11 mouse cellular contexts compared by ENCODE assay signal in the genomic region with DNA sequence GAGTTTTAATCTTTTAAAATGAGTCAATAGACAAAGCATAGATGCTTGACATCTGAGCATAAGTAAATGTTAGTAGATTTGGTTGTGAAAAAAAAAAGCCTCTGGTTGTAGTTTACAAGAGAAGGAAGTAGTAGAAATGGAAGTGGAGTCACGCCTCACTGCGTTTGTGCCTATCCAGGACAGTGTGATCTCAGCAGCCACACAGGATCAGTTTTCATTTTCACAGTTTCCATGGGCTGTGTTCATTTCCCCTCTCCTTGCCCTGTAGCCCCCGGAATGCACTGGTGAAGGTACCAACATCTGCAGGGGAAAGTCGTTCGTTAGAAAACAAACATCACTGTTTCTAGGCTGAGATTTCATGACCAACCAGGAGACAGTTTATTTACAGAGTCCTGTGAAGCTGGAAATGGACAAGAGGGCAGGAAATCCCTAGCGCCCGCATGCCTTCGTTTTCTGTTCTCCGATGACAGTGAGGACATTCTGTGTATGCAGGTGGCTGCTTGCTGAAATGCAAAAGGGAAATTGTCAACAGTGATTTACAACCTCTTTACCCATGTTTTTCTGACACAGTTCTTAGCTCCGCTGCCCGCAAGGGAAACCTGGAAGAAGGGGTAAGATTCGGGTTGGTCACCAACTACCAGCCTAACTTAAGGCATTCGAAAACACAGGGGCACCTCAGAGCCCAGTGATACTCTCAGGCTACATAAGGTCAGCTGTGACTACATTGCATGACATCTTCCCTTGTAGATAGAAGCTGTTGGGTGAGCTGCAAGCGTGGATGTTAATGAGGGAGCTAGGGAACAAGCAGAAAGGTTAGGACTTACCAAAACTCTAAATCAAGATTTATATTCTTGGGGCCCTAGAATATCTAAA. TPM values are rescaled to one million over a fixed set of nuclear protein-coding genes. Genes with fewer than 3 reads are reported as not detected.
DNase-seq lines count a peak whose midpoint lies in the region; ATAC-seq lines count a peak whose summit lies in the region.
"Had no signal": no experiment of that assay in that cellular context is flagged by ENCODE, and none has a peak within 500 bp of the region (broad histone marks: within the 10 kb centered on the region; RNA-seq: fewer than 3 reads in every experiment).

No protein-coding gene starts in this region.

- peak overlapping the region; percentile 34 for H3K4me2 ChIP-seq in kidney, embryonic 14.5 days (replicated peaks; ENCODE audit: low read depth, low read length)
- H3K4me2 ChIP-seq in limb, embryonic 13.5 days (replicated peaks) = peak overlapping the region; percentile 30
- H3K4me2 ChIP-seq: embryonic facial prominence, embryonic 15.5 days; midbrain, embryonic 13.5 days had no signal

- H3K27ac ChIP-seq in kidney, embryonic 14.5 days (ENCODE audit: low read depth, low read length) = peak overlapping the region; percentile 24; the same call in 1 of the 2 replicates
- H3K27ac ChIP-seq in limb, embryonic 13.5 days = no peak overlapping the region
- H3K27ac ChIP-seq: embryonic facial prominence, embryonic 15.5 days; midbrain, embryonic 13.5 days had no signal

- no peak overlapping the region; the same call in 1 of the 2 replicates for H3K4me3 ChIP-seq in kidney, embryonic 14.5 days (ENCODE audit: low read length)
- no peak overlapping the region for H3K4me3 ChIP-seq in limb, embryonic 13.5 days
- H3K4me3 ChIP-seq: embryonic facial prominence, embryonic 15.5 days; midbrain, embryonic 13.5 days had no signal

- H3K9me3 ChIP-seq in kidney, embryonic 14.5 days (ENCODE audit: control insufficient read depth, low read length) = no peaks in the 10 kb centered on the region
- no peaks in the 10 kb centered on the region for H3K9me3 ChIP-seq in limb, embryonic 13.5 days
- H3K9me3 ChIP-seq: embryonic facial prominence, embryonic 15.5 days; midbrain, embryonic 13.5 days had no signal

- H3K27me3 ChIP-seq in kidney, embryonic 14.5 days (ENCODE audit: control insufficient read depth, insufficient read depth, low read length) = no peaks in the 10 kb centered on the region
- peaks cover 10% of the 10 kb centered on the region for H3K27me3 ChIP-seq in limb, embryonic 13.5 days
- H3K27me3 ChIP-seq: embryonic facial prominence, embryonic 15.5 days; midbrain, embryonic 13.5 days had no signal

- H3K4me1 ChIP-seq in kidney, embryonic 14.5 days (ENCODE audit: control insufficient read depth, insufficient read depth, low read length) = 0 out of 2 replicates have a peak, but pooled peaks cover 10% of the 10 kb centered on the region
- 0 out of 2 replicates have a peak, but pooled peaks cover 7% of the 10 kb centered on the region for H3K4me1 ChIP-seq in limb, embryonic 13.5 days
- H3K4me1 ChIP-seq: embryonic facial prominence, embryonic 15.5 days; midbrain, embryonic 13.5 days had no signal

- DNase-seq in kidney, adult 11 months = no peak
- DNase-seq in B cell, adult 2 months = peak; percentile 25 to 30
- DNase-seq in layer of hippocampus, adult 8-10 months (ENCODE audit: low spot score in 2 of 2) = no peak
- DNase-seq in thymus, postnatal 4 days = no peak
- DNase-seq: right cerebral cortex, postnatal 4 days; thymus, adult 18-20 months had no signal

- no peaks in the 10 kb centered on the region for H3K36me3 ChIP-seq in kidney, embryonic 14.5 days (ENCODE audit: control insufficient read depth, insufficient read depth, low read length)
- H3K36me3 ChIP-seq in limb, embryonic 13.5 days = no peaks in the 10 kb centered on the region
- H3K36me3 ChIP-seq: embryonic facial prominence, embryonic 15.5 days; midbrain, embryonic 13.5 days had no signal

- peak; percentile 87 for ATAC-seq in kidney, embryonic 14.5 days (ENCODE audit: low FRiP score, low TSS enrichment)
- peak; percentile 48 for ATAC-seq in common myeloid progenitor, adult 5-6 weeks (replicated peaks; ENCODE audit: low read depth, poor library complexity, severe bottlenecking)
- no peak for ATAC-seq in limb, embryonic 13.5 days (ENCODE audit: low FRiP score, low read depth)
- ATAC-seq: midbrain, embryonic 13.5 days had no signal

- no peak overlapping the region for H3K9ac ChIP-seq in kidney, embryonic 14.5 days (ENCODE audit: low read depth, low read length)
- no peak overlapping the region for H3K9ac ChIP-seq in limb, embryonic 13.5 days
- H3K9ac ChIP-seq: embryonic facial prominence, embryonic 15.5 days; midbrain, embryonic 13.5 days had no signal

- 14% methylated on average over 14 of the region's 14 CpGs for WGBS in kidney, embryonic 14.5 days
- 46% methylated on average over 14 of the region's 14 CpGs for WGBS in limb, embryonic 13.5 days

RNA-seq across cellular contexts. Expression of gene Dut, which starts 35.6 kb away (rescaled TPM):
- 217 and 261 TPM in 2 replicates for polyA plus RNA-seq in kidney, embryonic 14.5 days (2014; fragmentation: Nextera tagmentation; extraction: Ambion mirVana)
- total RNA-seq in common myeloid progenitor, adult 5-6 weeks (2017) = 246 and 263 TPM in 2 replicates
- 127 and 129 TPM in 2 replicates for polyA plus RNA-seq in limb, embryonic 13.5 days (2015; fragmentation: Nextera tagmentation; extraction: Ambion mirVana)
- total RNA-seq in layer of hippocampus, adult 8-10 months (2022) = 10 to 100 TPM; 24.6 to 30.0 (median 28.4) TPM

Comparison
In these comparisons a context has a peak if more than half of its experiments do, and no peak if none do; other contexts are left out.
1. DNase-seq: peak in B cell, adult 2 months (2 of 2); none in kidney, adult 11 months (single experiment), layer of hippocampus, adult 8-10 months (0 of 2) and thymus, postnatal 4 days (single experiment).